Mouse (Mus musculus): ENCODE data around the gene Prpf8.

DNA sequence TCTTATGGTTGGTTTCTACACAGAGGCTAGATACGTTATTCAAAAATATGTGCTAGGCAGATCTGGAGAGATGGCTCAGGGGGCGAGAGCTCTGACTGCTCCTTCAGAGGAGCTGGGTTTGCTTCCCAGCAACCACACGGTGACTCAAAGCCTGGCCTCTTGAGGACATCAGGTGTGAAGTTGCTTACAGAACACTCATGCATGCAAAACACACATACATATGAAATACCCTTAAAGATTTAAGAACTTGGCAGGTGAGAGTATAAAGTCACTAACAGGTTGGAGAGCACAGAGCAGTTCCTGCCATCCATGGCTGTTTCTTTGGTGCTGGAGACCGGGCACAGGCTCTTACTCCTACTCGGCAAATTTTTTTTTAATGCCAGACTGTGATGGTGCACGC lies 40.3 kb downstream of the Prpf8 start:
- no peak for TF ChIP-seq CTCF (conservative IDR thresholded peaks at IDR 0.05; ENCODE audit: low read length)
- no peak for TF ChIP-seq POU5F1 (IDR thresholded peaks at IDR 0.05; ENCODE audit: borderline replicate concordance, low read length)

Measured in E14TG2a.4 (cell line).